Mouse (Mus musculus) C2C12 (cell line): ENCODE measurements at regions not wholly inside any gene's neighbourhood (a gene's known extent, or its start where the extent isn't known, plus 50 kb on each side); places are given as distances from the start of the nearest gene placed in this dataset.
"Not testable (repeated sequence)": the region's sequence is repeated elsewhere in the genome, so short reads cannot be mapped to it uniquely, and the experiment has no call there.

Source experiments
- H3K27me3 ChIP-seq: one replicate; pipeline ENCODE4 v1.6.1; 2011; ENCODE audit not compliant: control insufficient read depth, insufficient read depth, insufficient read length
- H3K36me3 ChIP-seq: one replicate; pipeline ENCODE4 v1.6.1; 2011; ENCODE audit not compliant: control insufficient read depth, insufficient read depth
- H3K4me3 ChIP-seq: one replicate; pipeline ENCODE4 v1.5.1; 2011; ENCODE audit warnings: mild to moderate bottlenecking, control low read depth; ENCODE audit not compliant: poor library complexity, insufficient read depth, severe bottlenecking
- H3K79me2 ChIP-seq: one replicate; pipeline ENCODE4 v1.6.1; 2011; ENCODE audit not compliant: control insufficient read depth, insufficient read depth
- H3K79me3 ChIP-seq: one replicate; pipeline ENCODE4 v1.6.1; 2011; ENCODE audit warnings: low read depth, control low read depth
- H3ac ChIP-seq: one replicate; pipeline ENCODE3; 2011; ENCODE audit warnings: low read depth; ENCODE audit not compliant: control insufficient read depth, insufficient read length
- CEBPB ChIP-seq: IDR thresholded peaks from one replicate; pipeline ENCODE4 v1.6.1; 2011; ENCODE audit warnings: low read depth, mild to moderate bottlenecking, control low read depth, moderate library complexity
- CTCF ChIP-seq: IDR thresholded peaks from one replicate; pipeline ENCODE4 v1.5.1; 2011; ENCODE audit not compliant: control insufficient read depth, insufficient read depth, insufficient read length
- FOSL1 ChIP-seq: IDR thresholded peaks from one replicate; pipeline ENCODE4 v1.8.0; 2011; ENCODE audit warnings: mild to moderate bottlenecking, low read length; ENCODE audit not compliant: poor library complexity, insufficient read depth, severe bottlenecking
- MAX ChIP-seq: IDR thresholded peaks from one replicate; pipeline ENCODE4 v1.6.1; 2011; ENCODE audit warnings: mild to moderate bottlenecking, control low read depth
- MYOD1 ChIP-seq: IDR thresholded peaks from one replicate; pipeline ENCODE4 v1.6.1; 2011; ENCODE audit warnings: low read depth; ENCODE audit not compliant: control insufficient read depth, insufficient read length
- MYOG ChIP-seq: IDR thresholded peaks from one replicate; pipeline ENCODE4 v1.6.1; 2011; ENCODE audit not compliant: control insufficient read depth, insufficient read length; ENCODE audit errors: extremely low read depth
- USF1 ChIP-seq: IDR thresholded peaks from one replicate; pipeline ENCODE4 v1.6.1; 2011; ENCODE audit warnings: low read depth, mild to moderate bottlenecking, control low read depth, moderate library complexity

DNA sequence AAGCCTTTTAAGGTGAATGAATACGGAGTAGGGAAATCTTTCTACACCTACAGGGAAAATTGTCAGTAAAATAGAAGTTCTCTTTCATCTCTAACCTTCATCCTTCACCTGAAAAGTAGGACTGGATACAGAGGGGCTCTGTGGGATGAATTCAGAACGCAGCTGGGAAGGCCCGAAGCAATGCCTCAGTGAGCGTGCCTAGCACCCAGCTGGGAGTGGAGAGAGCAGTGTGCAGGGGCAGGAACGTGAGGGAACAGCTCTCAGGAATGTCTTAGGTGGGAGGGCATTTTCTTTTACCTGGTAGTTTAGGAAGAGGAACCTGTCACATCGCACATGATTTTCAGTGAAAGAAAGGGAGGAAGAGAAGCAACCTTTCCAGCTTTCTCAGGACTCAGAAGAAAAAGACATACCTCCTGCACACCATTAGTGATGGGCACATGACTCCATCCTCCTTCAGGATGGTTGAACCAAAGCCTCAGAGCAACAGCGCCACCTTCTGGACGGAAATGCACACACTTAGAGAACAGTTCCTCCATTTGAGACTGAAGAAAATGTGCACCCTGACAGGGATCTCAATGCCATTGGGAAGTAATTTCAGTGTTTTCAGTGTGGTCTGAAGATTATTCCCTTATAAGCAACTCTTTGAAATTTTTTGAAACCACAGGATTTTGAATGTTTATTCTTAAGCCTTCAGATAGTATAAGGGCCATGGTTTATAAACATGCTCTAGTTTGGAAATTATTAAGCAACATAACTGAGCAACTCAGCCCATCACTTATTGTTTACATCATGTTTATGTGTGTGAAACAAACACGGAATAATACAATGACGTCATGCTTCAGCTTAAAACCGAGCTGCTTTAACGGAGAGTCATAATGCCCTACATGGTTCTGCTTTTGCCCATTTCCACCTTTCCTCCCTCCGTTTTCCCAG is 68.9 kb downstream of the AI429214 start:
- H3K36me3 ChIP-seq: no peaks in the 10 kb centered on the region
- no peaks in the 10 kb centered on the region for H3K27me3 ChIP-seq
- H3K79me3 ChIP-seq: no peaks in the 10 kb centered on the region
- H3ac ChIP-seq: no peak overlapping the region
- no peak overlapping the region for H3K4me3 ChIP-seq
- peak; percentile 49 for TF ChIP-seq CTCF
- TF ChIP-seq USF1: peak; percentile 75
- no peak for TF ChIP-seq CEBPB
- H3K79me2 ChIP-seq: no peaks in the 10 kb centered on the region

DNA sequence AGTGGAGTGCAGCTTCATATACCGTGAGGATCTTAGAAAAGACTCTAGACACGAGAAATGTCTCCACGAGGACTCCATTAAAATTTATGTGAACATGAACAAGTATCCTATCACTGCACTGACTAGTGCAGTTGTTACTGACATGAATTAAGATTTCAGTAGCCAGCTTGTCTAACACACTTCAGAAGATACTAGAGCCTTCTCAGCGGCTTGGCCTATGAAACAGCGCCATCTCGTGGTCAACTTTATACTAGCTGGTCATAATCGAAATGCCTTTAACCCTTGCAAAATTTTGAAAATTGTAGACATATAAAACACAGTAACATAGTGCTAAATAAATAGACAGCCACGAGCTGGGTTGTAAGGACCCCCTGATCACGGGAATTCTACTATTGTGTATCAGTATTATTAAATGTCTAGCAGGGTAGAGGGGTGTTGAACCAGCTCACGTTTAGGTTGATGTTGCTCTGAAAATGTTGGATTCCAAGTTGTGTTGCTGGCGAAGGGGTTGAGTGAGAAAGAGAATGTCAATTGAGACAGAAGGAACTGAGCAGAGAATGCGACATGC is 70.4 kb downstream of the AI429214 start:
- TF ChIP-seq MAX (no peak), MYOD1 (no peak), MYOG (no peak), CTCF (peak; percentile 15), USF1 (no peak), CEBPB (no peak), FOSL1 (no peak)
- H3K4me3 ChIP-seq: no peak overlapping the region
- no peaks in the 10 kb centered on the region for H3K79me3 ChIP-seq
- H3K79me2 ChIP-seq: no peaks in the 10 kb centered on the region
- H3K36me3 ChIP-seq: no peaks in the 10 kb centered on the region
- H3ac ChIP-seq: no peak overlapping the region
- H3K27me3 ChIP-seq: no peaks in the 10 kb centered on the region

DNA sequence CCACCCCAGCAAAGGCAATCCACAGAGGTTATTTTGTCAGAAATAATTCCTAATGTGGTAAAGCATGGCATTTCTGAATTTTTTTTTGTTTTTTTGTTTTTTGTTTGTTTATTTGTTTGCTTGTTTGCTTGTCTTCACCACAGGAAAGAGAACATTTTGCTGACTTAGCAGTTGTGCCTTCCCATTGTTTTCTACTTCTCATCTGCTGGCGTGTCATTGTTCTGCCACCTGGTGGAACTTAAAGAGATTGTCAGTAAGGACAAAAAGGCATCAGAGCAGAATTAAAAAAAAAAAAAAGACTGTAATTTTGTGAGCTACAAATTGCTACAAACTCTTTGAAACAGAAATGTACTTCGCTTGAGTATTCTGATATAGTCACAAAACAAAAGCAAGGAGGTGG is 79.5 kb downstream of the AI429214 start:
- Histone ChIP-seq H3ac (no peak overlapping the region), H3K79me2 (no peaks in the 10 kb centered on the region), H3K36me3 (no peaks in the 10 kb centered on the region), H3K27me3 (no peaks in the 10 kb centered on the region), H3K79me3 (no peaks in the 10 kb centered on the region), H3K4me3 (no peak overlapping the region)
- TF ChIP-seq MYOG (no peak), CTCF (no peak)

DNA sequence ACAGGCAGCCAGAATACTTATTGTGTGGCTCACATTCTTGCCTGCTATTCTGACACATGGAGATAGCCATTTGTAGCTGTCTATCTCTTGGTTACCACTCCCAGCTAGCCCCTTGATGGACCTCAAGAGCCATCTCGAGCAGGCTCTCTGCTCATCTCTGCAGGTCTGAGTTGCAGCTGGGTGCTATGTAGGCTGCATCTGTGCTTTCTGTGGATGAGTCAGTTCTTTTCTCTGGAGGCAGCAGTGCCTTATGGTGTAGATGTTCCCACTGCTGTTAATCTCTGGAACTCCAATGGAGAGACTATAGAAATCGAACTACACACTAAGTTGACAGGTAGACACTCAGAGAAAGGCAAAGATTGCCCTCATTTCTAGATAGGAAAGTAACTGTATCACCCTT is 106.3 kb downstream of the AI429214 start:
- no peak overlapping the region for H3ac ChIP-seq
- H3K27me3 ChIP-seq: no peaks in the 10 kb centered on the region
- TF ChIP-seq USF1 (no peak), MYOG (no peak), CEBPB (no peak), FOSL1 (no peak), MAX (no peak), CTCF (no peak), MYOD1 (no peak)
- H3K4me3 ChIP-seq: no peak overlapping the region
- no peaks in the 10 kb centered on the region for H3K79me2 ChIP-seq
- no peaks in the 10 kb centered on the region for H3K36me3 ChIP-seq
- no peaks in the 10 kb centered on the region for H3K79me3 ChIP-seq

DNA sequence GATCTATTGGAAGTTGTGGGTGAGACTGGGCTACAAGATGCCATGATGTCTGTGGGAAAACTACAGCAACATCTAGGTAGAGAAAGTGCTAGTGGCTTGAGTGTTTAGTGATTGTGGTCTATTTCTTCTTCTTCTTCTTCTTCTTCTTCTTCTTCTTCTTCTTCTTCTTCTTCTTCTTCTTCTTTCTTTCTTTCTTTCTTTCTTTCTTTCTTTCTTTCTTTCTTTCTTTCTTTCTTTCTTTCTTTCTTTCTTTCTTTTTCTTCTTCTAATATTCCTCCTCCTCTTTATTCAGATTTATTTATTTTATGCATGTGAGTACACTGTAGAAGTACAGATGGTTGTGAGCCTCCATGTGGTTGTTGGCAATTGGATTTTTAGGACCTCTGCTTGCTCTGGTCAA is 119.0 kb downstream of the AI429214 start:
- H3K36me3 ChIP-seq, H3K4me3 ChIP-seq, H3ac ChIP-seq, H3K27me3 ChIP-seq, H3K79me2 ChIP-seq, H3K79me3 ChIP-seq: not testable (repeated sequence)

DNA sequence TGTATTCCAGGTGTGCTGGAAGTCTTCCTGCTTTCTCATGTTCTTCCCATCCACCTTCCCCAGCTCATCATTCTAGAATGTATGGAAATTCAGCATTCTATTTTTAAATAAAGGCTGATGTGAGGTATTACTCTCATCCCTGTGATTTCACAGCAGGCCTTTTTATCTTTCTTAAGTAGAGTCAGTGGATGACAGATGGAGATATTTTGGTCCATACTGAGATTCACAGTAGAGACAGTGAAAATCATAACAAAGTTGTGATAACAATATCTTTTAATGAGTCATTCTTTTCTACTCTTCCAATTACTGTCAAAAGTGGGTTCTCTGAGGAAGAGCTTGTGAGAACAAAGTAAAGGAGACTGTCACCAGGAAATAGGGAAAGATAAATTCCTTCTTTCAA is 132.4 kb downstream of the AI429214 start:
- no peak for TF ChIP-seq MYOG
- TF ChIP-seq FOSL1: no peak
- TF ChIP-seq USF1: no peak
- no peak for TF ChIP-seq MYOD1
- TF ChIP-seq MAX: no peak
- no peak for TF ChIP-seq CEBPB
- no peak for TF ChIP-seq CTCF
- H3K36me3 ChIP-seq: no peaks in the 10 kb centered on the region
- H3K79me2 ChIP-seq: no peaks in the 10 kb centered on the region
- no peak overlapping the region for H3K4me3 ChIP-seq
- H3K27me3 ChIP-seq: no peaks in the 10 kb centered on the region
- H3ac ChIP-seq: no peak overlapping the region
- no peaks in the 10 kb centered on the region for H3K79me3 ChIP-seq
